Mouse (Mus musculus): Measurements from ENCODE around the gene Rtkn.

The Rtkn gene

GRCm38 (mm10) chr6:83134951-83135513, at the start of gene Rtkn:
Gene Rtkn (plus strand): TSS chr6:83135463.
- no peak for DNase-seq

GRCm38 (mm10) chr6:83086121-83087035, 48.9 kb upstream of the Rtkn start, which contains the start of gene Lbx2:
Gene Lbx2 (plus strand): TSS chr6:83086367.
- DNase-seq, result peak; percentile 70

GRCm38 (mm10) chr6:83087205-83087925, 47.9 kb upstream of the Rtkn start:
- DNase-seq, result no peak

GRCm38 (mm10) chr6:83087926-83088260, 47.4 kb upstream of the Rtkn start:
- DNase-seq, result no peak

GRCm38 (mm10) chr6:83092416-83093127, 42.7 kb upstream of the Rtkn start:
- DNase-seq, result no peak

GRCm38 (mm10) chr6:83095968-83096367, 39.3 kb upstream of the Rtkn start:
- DNase-seq, result peak; percentile 59

- DNase-seq, result no peak
Observed at GRCm38 (mm10) chr6:83098411-83098810, 36.9 kb upstream of the Rtkn start.

- DNase-seq, result peak; percentile 94
Observed at GRCm38 (mm10) chr6:83101316-83101687, 34.0 kb upstream of the Rtkn start, which contains the start of the genes Ccdc142 and Gm42688. Gene Ccdc142 (plus strand): TSS chr6:83101601. Gene Gm42688 (plus strand): TSS chr6:83101617.

GRCm38 (mm10) chr6:83101688-83102556, 33.3 kb upstream of the Rtkn start:
- DNase-seq, result peak; percentile 88

- DNase-seq, result no peak
Observed at GRCm38 (mm10) chr6:83103130-83103650, 32.1 kb upstream of the Rtkn start.

- DNase-seq, result no peak
Observed at GRCm38 (mm10) chr6:83104158-83104557, 31.1 kb upstream of the Rtkn start.

- peak; percentile 94 for DNase-seq
Observed at GRCm38 (mm10) chr6:83107566-83108400, 27.5 kb upstream of the Rtkn start.

- DNase-seq, result peak; percentile 80
Observed at GRCm38 (mm10) chr6:83108762-83109668, 26.2 kb upstream of the Rtkn start, which contains the start of gene Mrpl53. Gene Mrpl53 (plus strand): TSS chr6:83109040.

- DNase-seq, result no peak
Observed at GRCm38 (mm10) chr6:83111510-83112136, 23.6 kb upstream of the Rtkn start.

- DNase-seq, result peak; percentile 94
Observed at GRCm38 (mm10) chr6:83115011-83115671, 20.1 kb upstream of the Rtkn start, which contains the start of gene Mogs. Gene Mogs (plus strand): TSS chr6:83115496.

- DNase-seq, result peak; percentile 59
Observed at GRCm38 (mm10) chr6:83115682-83116372, 19.4 kb upstream of the Rtkn start.

GRCm38 (mm10) chr6:83116373-83117164, 18.7 kb upstream of the Rtkn start:
- DNase-seq, result no peak

All from thymus, postnatal 4 days (tissue).